Mouse (Mus musculus) liver, adult (tissue): ENCODE data around the gene Scnn1a.

Experiments
- GATA4 ChIP-seq: IDR thresholded peaks from 2 replicates; pipeline ENCODE4 v1.6.1; 2014; ENCODE audit warnings: mild to moderate bottlenecking, low read length; ENCODE audit not compliant: insufficient replicate concordance

Gene Scnn1a

DNA sequence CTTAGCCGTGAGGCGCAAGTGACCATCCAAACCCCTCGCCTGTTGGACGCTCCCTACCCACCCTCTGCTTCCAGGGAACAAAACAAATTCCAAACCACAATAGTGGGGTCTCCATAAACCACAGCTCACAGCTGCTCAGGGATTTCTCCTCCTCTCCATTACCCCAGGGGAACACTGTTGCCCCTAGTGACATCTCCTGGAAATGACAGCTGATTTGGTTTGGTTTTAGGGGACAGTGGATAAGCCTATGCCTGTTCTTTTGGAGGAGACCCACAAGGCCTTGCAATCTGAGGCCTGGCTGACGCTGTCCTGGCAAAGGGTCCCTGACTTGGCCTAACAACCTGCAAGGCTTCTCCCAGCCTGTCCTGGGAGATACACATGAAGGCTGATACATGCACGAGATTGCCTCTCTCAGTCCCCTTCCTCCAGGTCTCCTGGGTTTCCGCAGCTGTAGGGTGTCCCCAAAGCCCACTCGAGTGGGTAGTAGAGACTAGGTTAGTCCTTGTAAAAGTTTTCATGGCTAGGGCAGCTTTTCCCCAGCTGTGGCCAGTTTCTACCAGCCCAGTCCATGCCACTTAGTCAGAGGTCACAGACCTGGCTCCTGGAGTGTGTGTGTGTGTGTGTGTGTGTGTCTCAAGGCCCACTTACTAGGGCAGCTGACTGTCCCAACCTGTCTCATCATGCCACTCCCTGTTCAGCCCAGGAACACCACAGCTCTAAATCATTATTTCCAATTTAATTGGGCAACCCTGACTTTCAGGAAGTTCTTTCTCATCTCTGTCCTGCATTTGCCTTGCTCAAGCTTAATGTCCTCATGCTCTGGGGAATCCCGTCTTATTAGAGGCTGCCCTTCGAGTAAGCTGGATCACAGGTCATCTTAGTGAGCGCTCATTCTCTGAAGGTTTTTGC, 64.9 kb downstream of the Scnn1a start:
- no peak for TF ChIP-seq GATA4

DNA sequence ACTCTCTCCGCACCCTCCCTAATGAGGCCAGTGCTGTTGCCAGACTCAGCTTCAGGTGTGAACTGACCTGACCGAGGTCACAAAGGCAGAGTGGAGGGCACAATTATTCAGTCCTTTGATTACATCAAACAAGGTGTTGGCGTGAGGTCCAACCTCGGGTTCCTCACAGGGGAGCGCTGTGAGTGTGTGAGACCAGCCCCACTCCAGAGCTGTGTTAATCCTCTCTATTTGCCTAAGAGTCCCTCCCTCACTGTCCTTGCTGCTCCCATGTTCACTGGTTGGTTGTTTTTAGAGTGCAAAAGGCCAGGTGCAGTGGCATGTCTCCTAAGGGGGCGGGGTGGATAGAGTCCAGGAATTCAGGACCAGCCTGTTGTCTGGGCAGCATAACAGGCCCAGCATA, 65.6 kb downstream of the Scnn1a start:
- TF ChIP-seq GATA4: no peak

DNA sequence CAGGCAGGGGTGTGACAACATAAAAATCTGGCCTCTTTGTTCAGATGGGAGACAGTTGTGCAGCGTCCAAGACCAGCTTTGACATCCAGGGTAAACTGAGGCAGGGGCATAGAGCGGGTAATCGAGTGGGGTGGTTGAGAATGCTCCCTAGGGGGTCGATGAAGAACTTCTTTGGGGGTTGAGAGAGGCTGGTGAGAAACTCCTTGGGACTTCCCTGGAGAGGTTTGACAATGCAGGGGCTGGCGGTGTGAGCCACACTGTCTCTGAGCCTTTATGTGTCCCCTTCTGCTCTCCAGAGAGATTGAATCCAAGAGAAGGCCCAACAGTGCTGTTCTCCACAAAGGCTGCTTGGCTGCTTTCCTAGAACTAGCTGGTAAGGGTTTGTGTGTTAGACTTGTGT, 69.4 kb downstream of the Scnn1a start:
- TF ChIP-seq GATA4: no peak
